Mouse (Mus musculus) gonadal fat pad, adult 2 months (tissue): ENCODE data around the gene Gcgr. TPM values are rescaled to one million over a fixed set of nuclear protein-coding genes. Genes with fewer than 3 reads are reported as not detected.
"Not testable (repeated sequence)": the region's sequence is repeated elsewhere in the genome, so short reads cannot be mapped to it uniquely, and the experiment has no call there.

Experiments used
- DNase-seq: peaks from one replicate; pipeline ENCODE4 v3.0.0-alpha.2; 2012; ENCODE audit warnings: low read depth
- polyA plus RNA-seq: library from polyadenylated mRNA; depleted of rRNA; stranded (reverse); fragments of >200 nt; gene quantifications from 2 replicates; pipeline ENCODE4 v1.2.3, GENCODE M21; 2012

The Gcgr gene
- polyA plus RNA-seq, 1 experiment: 1.8 TPM

GRCm38 (mm10) chr11:120506899-120507298, 23.6 kb upstream of the Gcgr start:
- DNase-seq: no peak

GRCm38 (mm10) chr11:120507611-120508289, 22.7 kb upstream of the Gcgr start:
- DNase-seq: no peak

DNA sequence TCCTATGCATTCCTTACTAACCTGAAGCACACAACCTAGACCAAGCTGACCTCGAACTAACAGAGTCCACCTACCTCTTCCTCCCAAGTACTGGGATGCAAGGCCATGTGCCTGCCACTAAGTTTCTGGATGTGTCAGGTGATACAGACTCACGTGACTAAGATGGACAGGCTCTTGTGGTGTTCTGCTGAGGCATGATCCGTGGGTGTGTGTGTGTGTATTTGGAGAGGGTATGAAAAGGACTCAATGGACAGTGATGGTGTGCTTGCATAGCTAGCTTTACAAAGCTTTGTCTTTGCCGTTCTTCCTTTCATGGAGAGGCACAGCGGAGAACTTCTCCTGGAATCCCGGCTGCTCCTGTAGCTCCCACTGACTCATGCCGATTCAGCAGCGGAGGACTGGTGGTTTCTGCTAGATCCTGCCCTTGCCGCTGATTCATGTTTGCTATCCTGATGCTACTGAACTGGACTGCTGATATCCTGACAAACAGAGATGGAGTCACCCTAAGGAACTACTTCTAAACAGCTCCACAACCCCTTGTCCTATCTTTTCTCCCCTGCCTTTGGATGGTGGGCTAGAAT, 22.1 kb upstream of the Gcgr start:
- DNase-seq: no peak

DNA sequence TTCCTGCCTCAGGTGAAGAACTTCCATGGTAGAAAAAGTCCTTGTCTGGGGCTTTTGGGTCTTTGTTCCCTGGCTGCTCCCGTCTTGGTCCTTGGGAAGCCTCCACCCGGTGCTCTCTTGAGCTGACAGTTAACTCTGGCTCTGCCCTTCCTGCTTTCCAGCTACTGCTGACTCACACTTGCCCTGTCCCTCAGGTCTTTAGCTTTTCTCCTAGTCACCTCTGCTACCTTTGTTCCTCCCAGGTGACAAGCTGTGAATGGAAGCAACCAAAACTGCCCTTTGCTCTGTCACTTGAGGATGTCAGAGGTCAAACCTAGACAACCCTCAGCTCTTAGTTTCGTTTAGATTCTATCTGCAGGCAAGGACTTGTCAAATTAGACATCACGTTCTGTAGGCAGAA, 20.6 kb upstream of the Gcgr start:
- no peak for DNase-seq

DNA sequence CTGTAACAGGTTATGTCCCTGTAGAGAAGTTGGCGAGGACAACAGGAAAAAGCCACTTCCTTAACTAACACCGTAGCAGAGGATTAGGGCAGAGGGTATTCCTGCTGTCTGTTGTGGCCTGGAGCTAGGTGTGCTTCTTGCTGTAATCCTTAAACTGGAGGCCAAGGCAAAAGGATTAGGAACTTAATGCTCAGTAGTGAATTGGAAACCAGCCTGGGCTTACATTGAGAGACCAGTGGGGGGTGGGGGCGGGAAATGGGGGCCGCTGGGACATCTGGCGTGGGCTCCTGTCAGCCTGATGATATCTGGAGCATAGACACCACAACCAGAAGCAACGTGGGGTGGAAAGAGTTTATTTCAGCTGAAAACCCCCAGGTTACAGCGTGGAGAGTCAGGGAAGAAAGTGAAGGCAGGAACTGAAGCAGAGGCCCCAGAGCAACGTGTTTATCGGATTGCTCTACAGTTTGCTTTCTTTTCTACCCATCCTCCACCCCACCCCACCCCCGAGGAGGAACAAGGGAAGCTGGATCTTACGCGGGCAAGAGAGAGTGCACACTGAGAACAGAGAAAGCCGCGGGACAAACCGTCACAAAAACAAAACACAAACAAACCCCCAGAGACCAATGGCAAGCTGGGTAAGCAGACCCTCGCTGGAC, 20.0 kb upstream of the Gcgr start:
- no peak for DNase-seq

DNA sequence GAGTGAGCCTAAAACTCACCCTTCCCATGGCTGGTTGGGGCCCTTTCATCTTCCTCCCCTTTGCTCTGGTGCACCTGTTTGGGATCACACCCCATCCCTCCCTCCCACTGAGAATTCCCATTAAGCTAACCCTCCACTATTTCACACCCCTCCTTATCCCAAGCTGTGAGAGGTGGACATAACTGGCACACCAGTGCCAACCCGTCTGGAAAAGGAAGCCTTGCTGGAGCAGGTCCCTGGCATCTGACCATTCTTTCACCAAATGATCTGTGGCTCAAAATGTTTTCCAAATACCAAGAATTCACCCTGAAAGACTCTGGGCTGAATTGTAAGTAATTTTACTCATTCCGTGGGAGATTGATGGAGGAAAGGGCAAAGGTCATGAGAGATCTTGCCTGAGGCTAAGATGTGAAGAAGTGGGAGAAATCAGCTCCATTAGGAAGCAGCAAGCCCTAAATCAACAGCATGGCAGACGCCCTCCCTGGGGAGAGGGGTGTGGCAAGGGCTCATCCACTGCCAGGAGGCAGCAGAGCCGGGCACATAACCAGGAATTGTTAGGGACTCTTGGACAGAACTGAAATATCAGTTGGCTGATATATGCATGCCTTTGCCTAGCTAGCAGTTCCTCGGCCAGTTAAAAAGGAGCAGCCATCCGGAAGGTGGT, 17.6 kb upstream of the Gcgr start:
- DNase-seq: no peak

DNA sequence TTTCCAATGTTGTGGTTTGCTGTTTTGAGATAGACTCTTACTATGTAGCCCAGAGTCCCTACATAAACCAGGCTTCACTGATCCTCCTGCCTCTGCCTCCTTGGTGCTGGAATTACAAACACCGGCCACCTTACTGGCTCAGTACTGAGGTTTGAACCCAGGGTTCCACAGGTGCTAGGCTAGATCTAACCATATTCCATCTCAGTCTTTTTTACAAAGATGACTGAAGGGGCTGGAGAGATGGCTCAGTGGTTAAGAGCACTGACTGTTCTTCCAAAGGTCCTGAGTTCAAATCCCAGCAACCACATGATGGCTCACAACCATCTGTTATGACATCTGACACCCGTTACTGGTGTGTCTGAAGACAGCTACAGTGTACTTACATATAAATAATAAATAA, 16.2 kb upstream of the Gcgr start:
- DNase-seq: not testable (repeated sequence)

DNA sequence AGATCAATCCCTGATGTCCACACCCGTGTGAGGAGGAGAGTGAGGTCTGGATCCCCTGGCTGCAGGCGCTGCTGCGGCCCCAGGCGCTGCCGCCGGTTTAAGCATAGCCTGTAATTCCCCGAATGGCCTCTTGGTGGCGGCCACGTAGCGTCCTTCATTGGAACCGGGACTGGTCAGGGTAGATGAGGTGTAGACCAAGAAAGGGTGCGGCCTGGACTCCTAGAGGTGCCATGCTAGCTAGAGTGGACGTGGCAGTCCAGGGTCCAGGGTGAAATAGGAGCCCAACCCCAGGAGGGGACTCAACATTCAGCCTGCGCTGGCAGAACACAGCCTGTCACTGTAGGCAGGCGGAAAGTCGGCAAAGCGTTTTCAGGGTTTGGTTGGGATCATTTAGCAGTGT, 14.9 kb upstream of the Gcgr start:
- no peak for DNase-seq

DNA sequence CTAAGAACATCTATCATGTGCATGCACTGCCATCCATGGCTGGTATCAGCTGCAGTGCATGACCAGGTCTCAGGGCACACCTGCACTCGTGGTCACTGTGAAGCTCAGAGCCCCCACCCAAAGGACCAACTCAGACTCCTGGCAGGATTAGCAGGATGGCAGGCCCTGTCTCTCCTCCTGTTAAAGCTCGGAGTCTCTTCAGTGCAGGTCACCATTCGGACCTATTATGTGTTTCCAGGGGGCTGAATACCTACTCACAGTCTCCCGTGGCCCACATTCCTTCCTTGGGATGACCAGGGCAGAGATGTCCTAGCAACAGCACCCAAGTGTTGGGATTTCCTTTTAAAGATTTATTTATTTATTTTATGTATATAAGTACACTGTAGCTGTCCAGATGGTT, 13.4 kb upstream of the Gcgr start:
- DNase-seq: no peak

GRCm38 (mm10) chr11:120518027-120518426, 12.5 kb upstream of the Gcgr start:
- DNase-seq: no peak

DNA sequence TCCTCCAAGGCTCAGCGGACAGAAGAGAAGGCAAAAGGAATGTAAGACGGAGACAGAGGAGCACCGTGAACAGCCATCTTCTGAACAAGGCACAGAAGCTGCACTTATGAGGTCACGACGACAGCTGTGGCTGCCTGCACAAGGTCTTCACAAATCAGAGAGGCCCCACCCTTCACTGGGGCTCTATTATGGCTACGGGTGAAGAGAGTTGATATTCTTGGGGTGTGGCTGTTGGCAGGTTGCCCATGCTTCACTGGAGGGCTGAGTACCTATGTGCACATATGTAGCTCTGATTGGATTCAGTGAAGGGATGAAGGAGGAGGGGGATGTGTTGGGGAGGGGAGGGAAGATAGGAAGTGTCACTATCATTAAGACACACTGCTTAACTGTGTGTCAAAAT, 11.9 kb upstream of the Gcgr start:
- DNase-seq: no peak

- DNase-seq: no peak
These were observed 10.8 kb upstream of the Gcgr start for GRCm38 (mm10) chr11:120519738-120520137.

GRCm38 (mm10) chr11:120520498-120520897, 10.0 kb upstream of the Gcgr start:
- DNase-seq: no peak

DNA sequence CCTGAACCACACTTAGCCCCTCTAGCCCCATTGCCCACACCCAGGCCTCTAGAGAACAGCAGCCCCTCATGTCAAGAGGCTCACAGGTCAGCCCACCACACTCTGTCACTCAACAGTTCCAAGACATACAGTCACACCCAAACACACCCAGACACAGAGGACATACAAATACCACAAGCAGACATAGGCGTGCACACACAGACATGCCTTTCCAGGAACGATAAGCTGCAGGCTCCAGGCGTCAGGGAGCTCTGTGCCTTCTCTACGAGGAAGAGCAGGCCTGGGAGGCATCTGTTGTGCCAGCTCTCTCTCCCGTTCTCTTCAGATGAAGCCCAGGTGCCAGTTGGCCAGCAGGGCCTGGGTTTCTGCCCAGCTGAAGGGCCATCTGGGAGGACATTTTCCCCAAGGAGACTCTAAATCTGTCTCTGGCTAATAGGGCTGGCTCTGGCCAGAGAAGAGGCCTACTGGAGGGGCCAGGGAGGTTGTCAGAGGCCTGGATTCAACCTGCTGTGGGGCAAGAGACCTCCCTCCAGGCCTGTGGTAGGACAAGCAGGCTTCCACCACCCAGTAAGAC, 9.4 kb upstream of the Gcgr start:
- no peak for DNase-seq

GRCm38 (mm10) chr11:120522581-120522980, 7.9 kb upstream of the Gcgr start:
- no peak for DNase-seq

DNA sequence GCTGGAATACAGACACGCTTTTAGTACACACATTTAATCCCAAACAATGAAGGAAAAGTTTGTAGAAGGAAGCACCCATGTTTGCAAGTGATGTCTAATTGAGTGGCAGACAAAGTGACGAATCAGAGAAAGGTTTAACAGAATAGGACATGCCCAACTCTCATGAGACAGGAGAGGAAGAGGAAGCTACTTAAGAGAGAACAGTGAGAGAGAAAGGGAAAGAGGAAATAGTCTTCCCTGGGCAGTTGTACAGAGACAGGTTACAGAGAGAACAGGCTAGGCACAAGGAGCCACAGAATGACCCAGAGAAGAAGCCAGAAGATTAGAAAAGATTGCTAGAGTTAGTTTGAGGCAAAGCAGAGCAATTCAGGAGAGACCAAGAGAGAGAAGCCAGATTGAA, 4.5 kb upstream of the Gcgr start:
- no peak for DNase-seq

- DNase-seq: no peak
These were observed 2.7 kb upstream of the Gcgr start for GRCm38 (mm10) chr11:120527690-120528354.

DNA sequence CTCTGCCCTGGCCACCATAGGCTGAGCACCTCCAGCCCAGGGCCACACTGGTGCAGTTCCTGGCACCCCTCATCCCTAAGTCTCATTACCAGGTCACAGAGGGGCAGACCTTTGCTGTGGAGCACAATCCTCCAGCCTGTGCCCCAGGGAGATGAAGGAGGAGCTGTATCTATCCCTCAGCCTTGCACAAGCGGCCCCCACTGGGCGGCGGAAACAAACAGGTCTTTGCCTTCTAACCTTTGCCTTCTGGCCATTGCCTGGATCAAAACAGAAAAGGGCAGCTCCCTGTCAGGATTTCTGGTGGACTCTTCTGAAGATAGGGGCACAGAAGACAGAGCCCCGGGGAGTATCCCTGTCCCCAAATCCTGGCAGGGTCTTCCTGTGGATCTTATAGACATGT, 1.6 kb upstream of the Gcgr start:
- no peak for DNase-seq

DNA sequence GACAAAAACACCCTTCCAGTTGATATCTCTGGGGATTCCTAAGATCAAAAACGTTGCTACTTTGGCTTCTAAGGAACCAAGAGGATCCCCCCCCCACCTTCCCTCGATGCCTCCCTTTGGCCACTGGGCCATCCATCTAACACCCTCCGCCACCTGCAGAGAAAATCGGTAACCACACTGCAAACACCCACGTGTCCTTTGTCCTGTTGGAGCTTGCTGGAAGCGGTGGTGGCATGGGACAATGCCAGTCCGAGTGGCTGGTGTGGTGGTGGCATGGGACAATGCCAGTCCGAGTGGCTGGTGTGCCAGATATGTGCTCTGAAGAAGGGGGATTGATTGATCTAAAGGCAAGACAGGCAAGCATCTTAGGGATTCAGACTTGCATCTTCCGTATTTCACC, 1.1 kb downstream of the Gcgr start:
- no peak for DNase-seq

GRCm38 (mm10) chr11:120534093-120534492, 3.6 kb downstream of the Gcgr start:
- no peak for DNase-seq

- DNase-seq: no peak
These were observed 4.6 kb downstream of the Gcgr start for GRCm38 (mm10) chr11:120535145-120535544.

- no peak for DNase-seq
These were observed 5.3 kb downstream of the Gcgr start for GRCm38 (mm10) chr11:120535804-120536203.
